Mouse (Mus musculus): ENCODE results near the gene Neurog1. TPM values are rescaled to one million over a fixed set of nuclear protein-coding genes. Genes with fewer than 3 reads are reported as not detected.

Neurog1 gene
- polyA plus RNA-seq, 1 experiment from 2014 or later, result 2.3 TPM

GRCm38 (mm10) chr13:56226175-56226954 lies 25.6 kb downstream of the Neurog1 start:
- H3K27me3 ChIP-seq (replicated peaks; ENCODE audit: control insufficient read depth, insufficient read depth, low read length), result peaks cover 10% of the 10 kb centered on the region; the same call in 1 of the 2 replicates
- WGBS, result 8% methylated on average over 10 of the region's 10 CpGs
- no peak overlapping the region for H3K9ac ChIP-seq (replicated peaks; ENCODE audit: low read depth, low read length)
- H3K4me2 ChIP-seq (ENCODE audit: low read length), result no peak overlapping the region
- peaks cover 19% of the 10 kb centered on the region for H3K4me1 ChIP-seq (replicated peaks; ENCODE audit: control insufficient read depth, insufficient read depth, low read length)
- no peak overlapping the region for H3K27ac ChIP-seq (ENCODE audit: low read length)
- H3K9me3 ChIP-seq (ENCODE audit: control insufficient read depth, low read length), result no peaks in the 10 kb centered on the region
- peak; percentile 22; the same call in 1 of the 2 replicates for ATAC-seq
- H3K4me3 ChIP-seq (replicated peaks; ENCODE audit: low read length), result no peak overlapping the region
- no peaks in the 10 kb centered on the region for H3K36me3 ChIP-seq (ENCODE audit: control insufficient read depth, insufficient read depth)

- no peak overlapping the region for H3K4me3 ChIP-seq (replicated peaks; ENCODE audit: low read length)
- WGBS, result 14% methylated on average over 21 of the region's 21 CpGs
- 0 out of 2 replicates have a peak, but pooled peaks cover 7% of the 10 kb centered on the region for H3K27me3 ChIP-seq (replicated peaks; ENCODE audit: control insufficient read depth, insufficient read depth, low read length)
- peaks cover 22% of the 10 kb centered on the region for H3K4me1 ChIP-seq (replicated peaks; ENCODE audit: control insufficient read depth, insufficient read depth, low read length)
- H3K4me2 ChIP-seq (ENCODE audit: low read length), result no peak overlapping the region
- H3K9me3 ChIP-seq (ENCODE audit: control insufficient read depth, low read length), result no peaks in the 10 kb centered on the region
- no peak overlapping the region for H3K27ac ChIP-seq (ENCODE audit: low read length)
- no peak overlapping the region for H3K9ac ChIP-seq (replicated peaks; ENCODE audit: low read depth, low read length)
- ATAC-seq, result no peak
- H3K36me3 ChIP-seq (ENCODE audit: control insufficient read depth, insufficient read depth), result no peaks in the 10 kb centered on the region
These were observed 28.3 kb downstream of the Neurog1 start for GRCm38 (mm10) chr13:56223625-56224024.

DNA sequence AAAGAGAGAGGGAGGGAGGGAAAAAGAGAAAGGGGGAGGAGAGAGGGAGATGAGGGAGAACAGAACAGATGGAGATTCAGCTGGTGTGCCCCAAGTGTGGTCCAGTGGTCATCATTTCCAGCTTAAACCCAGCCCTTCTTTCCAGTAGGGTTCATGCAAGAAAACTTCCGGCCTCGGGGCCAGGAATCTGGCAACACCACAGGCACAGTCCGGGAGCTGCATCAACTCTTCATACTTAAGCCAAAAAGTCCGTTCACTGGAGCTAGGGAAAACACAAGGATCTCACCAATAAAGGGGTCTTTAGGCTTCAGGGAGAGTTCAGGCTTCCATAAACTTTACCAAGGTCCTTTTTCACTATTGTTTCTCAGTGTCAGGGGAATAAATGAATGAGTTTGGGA lies 29.1 kb downstream of the Neurog1 start:
- no peak for ATAC-seq
- H3K9ac ChIP-seq (replicated peaks; ENCODE audit: low read depth, low read length), result no peak overlapping the region
- no peak overlapping the region for H3K27ac ChIP-seq (ENCODE audit: low read length)
- peaks cover 21% of the 10 kb centered on the region for H3K4me1 ChIP-seq (replicated peaks; ENCODE audit: control insufficient read depth, insufficient read depth, low read length)
- no peak overlapping the region for H3K4me3 ChIP-seq (replicated peaks; ENCODE audit: low read length)
- H3K9me3 ChIP-seq (ENCODE audit: control insufficient read depth, low read length), result no peaks in the 10 kb centered on the region
- WGBS, result 27% methylated on average over 4 of the region's 4 CpGs
- H3K4me2 ChIP-seq (ENCODE audit: low read length), result no peak overlapping the region
- 0 out of 2 replicates have a peak, but pooled peaks cover 7% of the 10 kb centered on the region for H3K27me3 ChIP-seq (replicated peaks; ENCODE audit: control insufficient read depth, insufficient read depth, low read length)
- no peaks in the 10 kb centered on the region for H3K36me3 ChIP-seq (ENCODE audit: control insufficient read depth, insufficient read depth)

DNA sequence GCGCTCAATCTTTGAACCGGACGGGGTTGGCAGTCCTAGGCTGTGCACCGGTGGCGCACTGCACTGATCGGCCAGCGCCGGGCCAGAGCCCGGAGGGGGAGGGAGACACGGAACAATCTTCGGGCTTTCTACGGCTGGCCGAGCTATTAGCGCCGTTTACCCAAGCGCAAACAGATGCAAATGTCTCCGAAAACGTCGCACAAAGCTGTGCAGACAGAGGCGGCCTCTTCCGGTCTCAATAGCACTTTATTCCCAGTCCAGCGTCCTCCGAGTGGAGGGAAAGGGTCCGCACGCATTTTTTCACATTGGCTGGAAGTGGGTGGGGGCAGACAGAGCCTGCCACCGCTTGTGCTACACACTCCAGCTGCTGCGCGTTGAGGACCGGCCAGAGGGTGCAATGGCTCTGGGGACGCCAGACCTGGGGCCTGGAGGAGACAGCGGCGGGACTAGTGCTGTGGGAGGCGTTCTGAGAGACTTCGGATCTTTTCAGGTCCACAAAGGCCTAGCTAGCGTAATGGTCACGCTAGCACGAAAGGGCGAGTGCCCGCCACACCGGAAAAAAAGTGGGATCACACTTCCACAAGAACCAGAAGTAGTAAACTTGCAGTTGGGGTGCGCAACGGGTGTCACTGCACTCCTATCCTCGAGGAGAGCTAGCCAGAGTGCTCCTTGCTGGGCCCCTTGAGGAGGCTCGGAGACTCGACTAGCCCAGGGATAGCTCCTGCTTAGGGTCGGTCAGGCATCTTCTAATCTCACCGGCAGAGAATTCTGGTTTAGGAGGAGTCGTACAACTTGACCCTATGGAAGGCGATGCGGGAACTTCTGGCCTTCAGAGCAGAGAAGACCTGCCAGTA lies 29.7 kb downstream of the Neurog1 start:
- Histone ChIP-seq H3K36me3 (ENCODE audit: control insufficient read depth, insufficient read depth) (no peaks in the 10 kb centered on the region), H3K4me3 (replicated peaks; ENCODE audit: low read length) (peak overlapping the region; percentile 46), H3K27me3 (replicated peaks; ENCODE audit: control insufficient read depth, insufficient read depth, low read length) (0 out of 2 replicates have a peak, but pooled peaks cover 7% of the 10 kb centered on the region), H3K4me2 (ENCODE audit: low read length) (peak overlapping the region; percentile 83), H3K27ac (ENCODE audit: low read length) (peak overlapping the region; percentile 76), H3K9ac (replicated peaks; ENCODE audit: low read depth, low read length) (peak overlapping the region; percentile 70; the same call in 1 of the 2 replicates), H3K4me1 (replicated peaks; ENCODE audit: control insufficient read depth, insufficient read depth, low read length) (peaks cover 21% of the 10 kb centered on the region), H3K9me3 (ENCODE audit: control insufficient read depth, low read length) (no peaks in the 10 kb centered on the region)
- peak; percentile 68 for ATAC-seq
- WGBS, result 5% methylated on average over 50 of the region's 50 CpGs

DNA sequence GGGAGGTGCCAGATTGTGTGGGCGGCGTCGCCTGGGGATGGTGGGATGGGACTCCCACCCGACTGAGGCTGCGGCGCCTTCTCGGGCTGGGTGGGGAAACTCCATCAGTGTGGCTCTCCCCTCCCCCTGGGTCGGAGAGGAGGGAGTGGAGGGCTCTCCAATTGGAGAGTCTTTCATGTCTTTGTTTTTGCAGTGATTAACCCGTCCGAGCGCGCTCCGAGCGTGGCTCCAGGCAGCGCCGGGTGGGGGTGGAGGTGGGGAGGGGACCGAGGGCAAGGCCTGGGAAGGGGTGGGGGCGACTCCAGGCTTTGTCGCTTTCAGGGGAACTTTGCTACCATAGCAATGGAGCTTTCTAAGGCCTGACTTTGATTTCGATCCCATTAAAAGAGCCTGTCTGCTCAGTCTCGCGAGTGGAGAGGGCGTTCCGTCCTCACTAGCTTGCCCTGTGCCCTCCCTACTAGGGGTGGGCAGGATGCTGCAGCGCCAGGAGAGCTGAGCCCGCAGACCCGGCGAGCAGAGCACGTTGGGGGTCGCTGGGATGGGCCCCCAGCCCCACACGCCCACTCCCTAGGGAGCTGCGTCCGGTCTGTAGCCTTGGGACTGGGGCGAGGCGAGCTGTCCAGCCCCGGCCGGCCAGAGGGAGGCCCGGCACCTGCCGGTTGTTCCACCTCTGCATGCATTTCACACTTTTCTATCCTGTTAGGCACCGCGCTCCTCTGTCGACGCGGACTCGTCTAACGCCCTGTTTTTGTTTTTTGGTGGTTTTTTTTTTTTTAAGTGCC lies 30.6 kb downstream of the Neurog1 start:
- H3K27ac ChIP-seq (ENCODE audit: low read length), result peak overlapping the region; percentile 76
- peak; percentile 87 for ATAC-seq
- H3K4me3 ChIP-seq (replicated peaks; ENCODE audit: low read length), result peak overlapping the region; percentile 46
- H3K4me2 ChIP-seq (ENCODE audit: low read length), result peak overlapping the region; percentile 83
- under 1% methylated on average over 45 of the region's 46 CpGs for WGBS
- peaks cover 21% of the 10 kb centered on the region for H3K4me1 ChIP-seq (replicated peaks; ENCODE audit: control insufficient read depth, insufficient read depth, low read length)
- no peaks in the 10 kb centered on the region for H3K36me3 ChIP-seq (ENCODE audit: control insufficient read depth, insufficient read depth)
- H3K27me3 ChIP-seq (replicated peaks; ENCODE audit: control insufficient read depth, insufficient read depth, low read length), result 0 out of 2 replicates have a peak, but pooled peaks cover 7% of the 10 kb centered on the region
- peak overlapping the region; percentile 70 for H3K9ac ChIP-seq (replicated peaks; ENCODE audit: low read depth, low read length)
- no peaks in the 10 kb centered on the region for H3K9me3 ChIP-seq (ENCODE audit: control insufficient read depth, low read length)

DNA sequence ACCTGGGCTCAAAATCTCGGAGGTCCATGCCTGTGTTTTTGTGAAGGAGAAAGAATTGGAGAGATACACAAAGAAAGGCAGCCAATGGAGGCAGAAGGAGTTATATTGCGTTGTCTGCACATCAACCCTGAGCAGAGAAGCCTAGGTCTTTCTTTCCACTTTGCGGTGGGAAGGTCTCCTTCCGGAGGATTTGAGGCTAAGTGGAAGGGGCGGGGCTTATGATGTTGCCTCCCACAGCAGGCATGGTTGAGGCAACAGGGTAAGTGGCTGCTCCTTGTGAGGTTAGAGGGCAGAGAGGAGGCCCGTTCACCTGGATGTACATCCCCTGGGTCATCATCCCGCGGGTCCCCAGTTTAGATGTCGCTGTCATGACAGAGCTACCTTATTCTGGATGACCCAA lies 32.7 kb downstream of the Neurog1 start:
- H3K36me3 ChIP-seq (ENCODE audit: control insufficient read depth, insufficient read depth), result no peaks in the 10 kb centered on the region
- WGBS, result 63% methylated on average over 9 of the region's 9 CpGs
- no peak for ATAC-seq
- H3K27ac ChIP-seq (ENCODE audit: low read length), result no peak overlapping the region
- no peak overlapping the region for H3K9ac ChIP-seq (replicated peaks; ENCODE audit: low read depth, low read length)
- no peak overlapping the region for H3K4me3 ChIP-seq (replicated peaks; ENCODE audit: low read length)
- H3K9me3 ChIP-seq (ENCODE audit: control insufficient read depth, low read length), result no peaks in the 10 kb centered on the region
- peaks cover 27% of the 10 kb centered on the region for H3K4me1 ChIP-seq (replicated peaks; ENCODE audit: control insufficient read depth, insufficient read depth, low read length)
- H3K27me3 ChIP-seq (replicated peaks; ENCODE audit: control insufficient read depth, insufficient read depth, low read length), result 0 out of 2 replicates have a peak, but pooled peaks cover 7% of the 10 kb centered on the region
- H3K4me2 ChIP-seq (ENCODE audit: low read length), result no peak overlapping the region

- 9% methylated on average over 4 of the region's 4 CpGs for WGBS
- Histone ChIP-seq H3K4me1 (replicated peaks; ENCODE audit: control insufficient read depth, insufficient read depth, low read length) (peaks cover 12% of the 10 kb centered on the region), H3K27me3 (replicated peaks; ENCODE audit: control insufficient read depth, insufficient read depth, low read length) (no peaks in the 10 kb centered on the region), H3K27ac (ENCODE audit: low read length) (no peak overlapping the region), H3K36me3 (ENCODE audit: control insufficient read depth, insufficient read depth) (no peaks in the 10 kb centered on the region), H3K4me3 (replicated peaks; ENCODE audit: low read length) (no peak overlapping the region), H3K9ac (replicated peaks; ENCODE audit: low read depth, low read length) (no peak overlapping the region), H3K9me3 (ENCODE audit: control insufficient read depth, low read length) (no peaks in the 10 kb centered on the region; the same call in 1 of the 2 replicates), H3K4me2 (ENCODE audit: low read length) (no peak overlapping the region)
- ATAC-seq, result no peak
These were observed 35.9 kb downstream of the Neurog1 start for GRCm38 (mm10) chr13:56216090-56216489.

DNA sequence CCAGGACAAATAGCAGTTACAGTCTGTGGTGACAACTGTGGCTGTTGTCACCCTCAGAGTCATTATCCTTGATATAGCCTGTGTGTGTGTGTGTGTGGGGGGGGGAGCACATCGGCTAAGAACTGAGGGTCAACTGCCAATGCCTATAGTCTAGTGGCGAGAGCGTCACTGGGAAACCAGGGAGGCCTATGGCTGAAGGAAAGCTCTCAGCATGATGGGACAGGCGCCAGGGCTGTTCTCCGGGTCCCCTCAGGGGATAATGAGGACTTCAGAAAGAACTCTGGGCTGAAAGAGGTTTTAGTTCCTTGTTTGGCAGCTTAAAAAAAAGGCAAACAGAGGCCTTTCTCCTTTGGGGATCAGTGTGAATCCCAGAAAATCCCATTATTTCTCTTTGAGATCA lies 37.3 kb downstream of the Neurog1 start:
- H3K4me1 ChIP-seq (replicated peaks; ENCODE audit: control insufficient read depth, insufficient read depth, low read length), result peaks cover 9% of the 10 kb centered on the region; the same call in 1 of the 2 replicates
- no peak overlapping the region for H3K4me3 ChIP-seq (replicated peaks; ENCODE audit: low read length)
- 5% methylated on average over 5 of the region's 5 CpGs for WGBS
- H3K9ac ChIP-seq (replicated peaks; ENCODE audit: low read depth, low read length), result no peak overlapping the region
- H3K27me3 ChIP-seq (replicated peaks; ENCODE audit: control insufficient read depth, insufficient read depth, low read length), result no peaks in the 10 kb centered on the region
- H3K4me2 ChIP-seq (ENCODE audit: low read length), result no peak overlapping the region
- H3K9me3 ChIP-seq (ENCODE audit: control insufficient read depth, low read length), result peaks cover 4% of the 10 kb centered on the region; the same call in 1 of the 2 replicates
- no peaks in the 10 kb centered on the region for H3K36me3 ChIP-seq (ENCODE audit: control insufficient read depth, insufficient read depth)
- no peak for ATAC-seq
- H3K27ac ChIP-seq (ENCODE audit: low read length), result no peak overlapping the region
